Mouse (Mus musculus): ENCODE measurements around the gene Bsg. TPM values are rescaled to one million over a fixed set of nuclear protein-coding genes. Genes with fewer than 3 reads are reported as not detected.

The Bsg gene
- polyA plus RNA-seq, 1 experiment from 2014 or later = 871 TPM

DNA sequence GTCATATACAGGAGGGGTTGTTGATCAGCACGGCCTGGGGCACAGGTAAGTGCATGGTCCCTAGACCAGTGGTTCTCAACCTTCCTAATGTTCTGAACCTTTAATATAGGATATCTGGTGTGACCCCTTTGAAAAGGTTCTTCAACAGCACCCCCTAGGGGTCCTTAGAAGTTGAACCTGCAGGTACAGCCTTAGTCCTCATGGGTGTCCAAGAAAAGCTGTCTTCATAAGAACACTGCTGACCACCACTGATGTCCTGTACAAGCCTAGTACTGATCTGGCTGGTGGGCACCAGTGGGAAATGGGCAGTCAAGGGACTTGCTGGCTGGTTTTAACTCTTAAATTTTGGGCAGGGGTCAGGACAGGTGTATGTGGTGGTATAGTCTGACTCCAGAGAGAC, 7.7 kb downstream of the Bsg start:
- 79% methylated on average over 1 of the region's 1 CpGs for WGBS
- H3K27ac ChIP-seq (ENCODE audit: low read depth) = no peak overlapping the region
- DNase-seq (no peak), ATAC-seq (ENCODE audit: insufficient read depth) (0 out of 2 replicates have a peak, but pooled peaks have one; percentile 4)
- no peak overlapping the region for H3K9ac ChIP-seq
- peak; percentile 52 for TF ChIP-seq CTCF (IDR thresholded peaks at IDR 0.05; ENCODE audit: low read depth)
- H3K27me3 ChIP-seq (ENCODE audit: insufficient read depth, low read length) = peaks cover 21% of the 10 kb centered on the region
- no peak overlapping the region for H3K4me2 ChIP-seq
- H3K36me3 ChIP-seq (ENCODE audit: insufficient read depth) = peaks cover 49% of the 10 kb centered on the region
- no peaks in the 10 kb centered on the region for H3K9me3 ChIP-seq (ENCODE audit: low read depth, low read length)
- H3K4me1 ChIP-seq (ENCODE audit: insufficient read depth) = 0 out of 2 replicates have a peak, but pooled peaks cover under 1% of the 10 kb centered on the region
- no peak overlapping the region for H3K4me3 ChIP-seq (ENCODE audit: low read depth, low read length)

- DNase-seq (peak; percentile 88), ATAC-seq (ENCODE audit: insufficient read depth) (peak; percentile 63; the same call in 1 of the 2 replicates)
- WGBS = 15% methylated on average over 4 of the region's 6 CpGs
- Histone ChIP-seq H3K27ac (ENCODE audit: low read depth) (no peak overlapping the region), H3K27me3 (ENCODE audit: insufficient read depth, low read length) (peaks cover 27% of the 10 kb centered on the region), H3K36me3 (ENCODE audit: insufficient read depth) (peaks cover 44% of the 10 kb centered on the region), H3K4me1 (ENCODE audit: insufficient read depth) (0 out of 2 replicates have a peak, but pooled peaks cover 4% of the 10 kb centered on the region), H3K9me3 (ENCODE audit: low read depth, low read length) (no peaks in the 10 kb centered on the region), H3K4me3 (ENCODE audit: low read depth, low read length) (no peak overlapping the region), H3K4me2 (no peak overlapping the region), H3K9ac (no peak overlapping the region)
- TF ChIP-seq CTCF (IDR thresholded peaks at IDR 0.05; ENCODE audit: low read depth) = peak; percentile 79
These were observed 8.3 kb downstream of the Bsg start for GRCm38 (mm10) chr10:79712499-79713126.

DNA sequence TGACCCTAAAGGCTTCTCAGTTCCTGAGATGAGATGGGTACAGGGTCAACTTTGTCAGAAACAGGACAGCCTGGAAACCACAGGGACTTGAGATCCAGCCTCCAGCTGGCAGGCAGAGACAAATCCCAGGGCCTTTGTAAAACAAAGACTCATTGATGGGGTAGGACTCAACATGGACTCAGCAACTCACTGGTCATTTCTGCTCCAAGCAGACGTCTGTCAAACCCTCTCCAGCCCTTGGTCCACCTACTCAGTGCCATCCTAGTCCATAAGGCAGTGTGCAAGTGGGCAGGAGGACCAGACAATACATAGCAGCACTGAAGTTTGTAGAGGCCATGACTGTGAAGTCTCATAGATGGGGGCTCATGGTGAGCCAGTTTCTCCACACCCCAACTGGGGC, 8.9 kb downstream of the Bsg start:
- H3K9me3 ChIP-seq (ENCODE audit: low read depth, low read length) = no peaks in the 10 kb centered on the region
- no peak for ATAC-seq (ENCODE audit: insufficient read depth)
- TF ChIP-seq CTCF (IDR thresholded peaks at IDR 0.05; ENCODE audit: low read depth) = no peak
- 0 out of 2 replicates have a peak, but pooled peaks cover 4% of the 10 kb centered on the region for H3K4me1 ChIP-seq (ENCODE audit: insufficient read depth)
- DNase-seq = no peak
- peaks cover 39% of the 10 kb centered on the region for H3K36me3 ChIP-seq (ENCODE audit: insufficient read depth)
- H3K4me3 ChIP-seq (ENCODE audit: low read depth, low read length) = no peak overlapping the region
- WGBS = 24% methylated on average over 1 of the region's 1 CpGs
- no peak overlapping the region for H3K9ac ChIP-seq
- H3K4me2 ChIP-seq = no peak overlapping the region
- peaks cover 32% of the 10 kb centered on the region for H3K27me3 ChIP-seq (ENCODE audit: insufficient read depth, low read length)
- no peak overlapping the region for H3K27ac ChIP-seq (ENCODE audit: low read depth)

GRCm38 (mm10) chr10:79714996-79715395, 10.7 kb downstream of the Bsg start:
- no peak for DNase-seq
- Histone ChIP-seq H3K9ac (no peak overlapping the region), H3K36me3 (ENCODE audit: insufficient read depth) (peaks cover 23% of the 10 kb centered on the region), H3K4me2 (no peak overlapping the region), H3K4me1 (ENCODE audit: insufficient read depth) (0 out of 2 replicates have a peak, but pooled peaks cover 4% of the 10 kb centered on the region), H3K9me3 (ENCODE audit: low read depth, low read length) (no peaks in the 10 kb centered on the region), H3K27ac (ENCODE audit: low read depth) (no peak overlapping the region), H3K27me3 (ENCODE audit: insufficient read depth, low read length) (peaks cover 41% of the 10 kb centered on the region), H3K4me3 (ENCODE audit: low read depth, low read length) (no peak overlapping the region)
- 55% methylated on average over 4 of the region's 4 CpGs for WGBS
- ATAC-seq (ENCODE audit: insufficient read depth) = no peak
- no peak for TF ChIP-seq CTCF (IDR thresholded peaks at IDR 0.05; ENCODE audit: low read depth)

DNA sequence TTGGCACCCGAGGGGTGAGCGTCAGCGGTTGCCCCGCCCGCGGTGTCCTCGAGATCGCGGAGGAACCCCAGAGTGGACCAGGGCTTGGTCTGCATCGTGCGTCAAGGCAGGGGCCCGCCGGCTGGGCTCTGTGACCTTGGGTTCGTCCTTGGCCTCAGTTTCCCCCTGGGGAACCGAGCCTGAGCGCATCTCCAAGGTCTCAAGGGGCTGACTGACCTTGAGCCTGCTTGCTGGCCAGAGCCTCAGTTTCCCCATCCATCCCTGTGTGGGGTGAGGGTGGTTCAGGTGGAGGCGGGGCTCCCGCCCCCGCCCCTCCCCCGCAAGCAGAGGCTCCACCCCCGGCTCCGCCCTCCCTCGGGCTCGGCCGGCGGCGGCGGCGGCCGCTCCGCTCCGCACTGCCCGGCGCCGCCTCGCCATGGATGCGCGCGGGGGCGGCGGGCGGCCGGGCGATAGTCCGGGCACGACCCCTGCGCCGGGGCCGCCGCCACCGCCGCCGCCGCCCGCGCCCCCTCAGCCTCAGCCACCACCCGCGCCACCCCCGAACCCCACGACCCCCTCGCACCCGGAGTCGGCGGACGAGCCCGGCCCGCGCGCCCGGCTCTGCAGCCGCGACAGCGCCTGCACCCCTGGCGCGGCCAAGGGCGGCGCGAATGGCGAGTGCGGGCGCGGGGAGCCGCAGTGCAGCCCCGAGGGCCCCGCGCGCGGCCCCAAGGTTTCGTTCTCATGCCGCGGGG, 12.1 kb downstream of the Bsg start, which contains the start of gene Hcn2:
Hcn2 (plus strand) TSS at position 381 of the 734 bp plus-strand sequence.
- 1% methylated on average over 54 of the region's 91 CpGs for WGBS
- no peak for TF ChIP-seq CTCF (IDR thresholded peaks at IDR 0.05; ENCODE audit: low read depth)
- ATAC-seq (ENCODE audit: insufficient read depth) (peak; percentile 16; the same call in 1 of the 2 replicates), DNase-seq (no peak)
- Histone ChIP-seq H3K4me3 (ENCODE audit: low read depth, low read length) (peak within 1 kb of the TSS; percentile 55), H3K9ac (no peak within 1 kb of the TSS; the same call in 1 of the 2 replicates), H3K9me3 (ENCODE audit: low read depth, low read length) (no peaks in the 10 kb centered on the region), H3K27me3 (ENCODE audit: insufficient read depth, low read length) (peaks cover 41% of the 10 kb centered on the region), H3K27ac (ENCODE audit: low read depth) (no peak within 1 kb of the TSS), H3K4me1 (ENCODE audit: insufficient read depth) (0 out of 2 replicates have a peak, but pooled peaks cover 4% of the 10 kb centered on the region), H3K4me2 (peak within 1 kb of the TSS; percentile 96), H3K36me3 (ENCODE audit: insufficient read depth) (peaks cover 9% of the 10 kb centered on the region)

DNA sequence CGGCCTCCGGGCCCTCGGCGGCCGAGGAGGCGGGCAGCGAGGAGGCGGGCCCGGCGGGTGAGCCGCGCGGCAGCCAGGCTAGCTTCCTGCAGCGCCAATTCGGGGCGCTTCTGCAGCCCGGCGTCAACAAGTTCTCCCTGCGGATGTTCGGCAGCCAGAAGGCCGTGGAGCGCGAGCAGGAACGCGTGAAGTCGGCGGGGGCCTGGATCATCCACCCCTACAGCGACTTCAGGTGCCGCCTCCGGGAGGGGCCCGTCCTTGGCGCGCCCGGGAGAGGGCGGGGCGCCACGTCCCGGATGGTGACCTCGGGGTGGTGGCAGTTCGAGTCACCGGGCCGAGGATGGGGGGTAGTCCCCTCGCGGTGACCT, 12.7 kb downstream of the Bsg start:
- no peak overlapping the region; the same call in 1 of the 2 replicates for H3K9ac ChIP-seq
- peak overlapping the region; percentile 96 for H3K4me2 ChIP-seq
- under 1% methylated on average over 37 of the region's 44 CpGs for WGBS
- ATAC-seq (ENCODE audit: insufficient read depth) (no peak), DNase-seq (no peak)
- no peaks in the 10 kb centered on the region for H3K9me3 ChIP-seq (ENCODE audit: low read depth, low read length)
- peaks cover 41% of the 10 kb centered on the region for H3K27me3 ChIP-seq (ENCODE audit: insufficient read depth, low read length)
- peaks cover 3% of the 10 kb centered on the region for H3K36me3 ChIP-seq (ENCODE audit: insufficient read depth)
- TF ChIP-seq CTCF (IDR thresholded peaks at IDR 0.05; ENCODE audit: low read depth) = no peak
- 0 out of 2 replicates have a peak, but pooled peaks cover 4% of the 10 kb centered on the region for H3K4me1 ChIP-seq (ENCODE audit: insufficient read depth)
- no peak overlapping the region for H3K27ac ChIP-seq (ENCODE audit: low read depth)
- H3K4me3 ChIP-seq (ENCODE audit: low read depth, low read length) = peak overlapping the region; percentile 55
